Mouse (Mus musculus) liver, embryonic 14.5 days (tissue): Measurements from ENCODE around the gene Cda. TPM values are rescaled to one million over a fixed set of nuclear protein-coding genes. Genes with fewer than 3 reads are reported as not detected.
A peak's percentile ranks its signal among the peaks of the same experiment; 100 is the strongest.

Experiments
- ATAC-seq: fragments of 200-750 bp; cut with Nextera tagmentation; 2 replicates; pipeline ENCODE4 v1.8.0; 2017; ENCODE audit warnings: moderate number of reproducible peaks, mild to moderate bottlenecking, moderate library complexity; ENCODE audit not compliant: insufficient read depth
- DNase-seq, 3 experiments: peaks; one replicate each; pipeline ENCODE4 v3.0.0-alpha.2; 2012 to 2013; ENCODE audit warnings: low read depth in 3 of 3, low spot score in 3 of 3
- H3K27ac ChIP-seq: fragments of 300-500 bp; sonication (generic); 2 replicates; pipeline ENCODE4 v1.5.1; 2014; ENCODE audit warnings: moderate library complexity, mild to moderate bottlenecking, control low read depth, inconsistent platforms
- H3K27me3 ChIP-seq: fragments of 300-500 bp; sonication (generic); 2 replicates; pipeline ENCODE4 v1.6.1; 2014; ENCODE audit warnings: mild to moderate bottlenecking, low read length, moderate library complexity; ENCODE audit not compliant: control insufficient read depth, insufficient read depth
- H3K36me3 ChIP-seq: fragments of 300-500 bp; sonication (generic); replicated peaks from 2 replicates; pipeline ENCODE4 v1.6.1; 2014; ENCODE audit warnings: low read depth; ENCODE audit not compliant: control insufficient read depth, insufficient read depth
- H3K4me1 ChIP-seq, 2 experiments: fragments of 200-500 bp in 1 of 2; fragments of 300-500 bp in 1 of 2; sonication (generic) in 1 of 2; replicated peaks; 2 replicates each; pipeline ENCODE4 v1.6.1; 2012 to 2014; ENCODE audit warnings: antibody characterized with exemption in 1 of 2, inconsistent platforms in 1 of 2, low read length in 1 of 2; ENCODE audit not compliant: control insufficient read depth in 2 of 2, insufficient read depth in 2 of 2
- H3K4me2 ChIP-seq: fragments of 300-500 bp; sonication (generic); 2 replicates; pipeline ENCODE4 v1.6.1; 2014; ENCODE audit warnings: low read depth, mild to moderate bottlenecking, control low read depth, moderate library complexity
- H3K4me3 ChIP-seq, 2 experiments: fragments of 200-500 bp in 1 of 2; fragments of 300-500 bp in 1 of 2; sonication (generic) in 1 of 2; 2 replicates each; pipeline ENCODE4 v1.5.1; 2012 to 2014; ENCODE audit warnings: low read depth in 2 of 2, low read length in 2 of 2, mild to moderate bottlenecking in 2 of 2, control low read depth in 1 of 2, inconsistent platforms in 1 of 2, moderate library complexity in 1 of 2; ENCODE audit not compliant: insufficient read depth in 1 of 2
- H3K9ac ChIP-seq: fragments of 300-500 bp; sonication (generic); replicated peaks from 2 replicates; pipeline ENCODE4 v1.6.1; 2014; ENCODE audit warnings: mild to moderate bottlenecking, control low read depth, moderate library complexity
- H3K9me3 ChIP-seq: fragments of 300-500 bp; sonication (generic); 2 replicates; pipeline ENCODE4 v1.6.1; 2016; ENCODE audit warnings: low read length, mixed read lengths; ENCODE audit not compliant: control insufficient read depth
- CTCF ChIP-seq: IDR thresholded peaks from 2 replicates; pipeline ENCODE4 v1.5.1; 2016; ENCODE audit warnings: antibody characterized with exemption, low read depth, control low read depth
- EP300 ChIP-seq: IDR thresholded peaks from 2 replicates; pipeline ENCODE4 v1.6.1; 2016; ENCODE audit warnings: antibody characterized with exemption, low read depth
- WGBS: fragments of 180-500 bp; shearing (Covaris S2); extraction: QIAGEN DNeasy Blood & Tissue Kit; methylation state at CpG from one replicate; pipeline ENCODE4 v1.1.7; 2014; ENCODE audit not compliant: insufficient replicate concordance; 5-methylcytosine and 5-hydroxymethylcytosine counted together
- polyA plus RNA-seq, 2 experiments: library from polyadenylated mRNA; depleted of rRNA in 1 of 2; stranded (reverse) in 1 of 2; unstranded in 1 of 2; fragments of >200 nt; fragmentation: Nextera tagmentation in 1 of 2; extraction: Ambion mirVana in 1 of 2; gene quantifications; 2 replicates each; pipeline versions ENCODE4 v1.2.1 to v1.2.3; 2012 to 2014

Gene Cda
- polyA plus RNA-seq, 2 experiments: 2.6 to 3.7 TPM

- Histone ChIP-seq H3K9me3 (no peaks in the 10 kb centered on the region), H3K36me3 (no peaks in the 10 kb centered on the region), H3K27me3 (no peaks in the 10 kb centered on the region), H3K9ac (no peak overlapping the region), H3K4me3 (no peak overlapping the region), H3K4me1 (peaks cover 9 to 12% of the 10 kb centered on the region in 2 experiments), H3K4me2 (no peak overlapping the region), H3K27ac (no peak overlapping the region)
- DNase-seq: no peak
- ATAC-seq: no peak
- TF ChIP-seq EP300 (no peak), CTCF (no peak)
- 66% methylated on average over 4 of the region's 4 CpGs for WGBS
These were observed 44.0 kb downstream of the Cda start for GRCm38 (mm10) chr4:138323753-138324152.

GRCm38 (mm10) chr4:138322692-138323091 lies 45.1 kb downstream of the Cda start:
- Histone ChIP-seq H3K4me3 (no peak overlapping the region), H3K36me3 (no peaks in the 10 kb centered on the region), H3K4me1 (peaks cover 9% of the 10 kb centered on the region in 2 experiments), H3K9me3 (no peaks in the 10 kb centered on the region), H3K9ac (no peak overlapping the region), H3K27me3 (no peaks in the 10 kb centered on the region), H3K27ac (no peak overlapping the region), H3K4me2 (no peak overlapping the region)
- DNase-seq (no peak), ATAC-seq (no peak)
- TF ChIP-seq CTCF: no peak
- no peak for TF ChIP-seq EP300
- 67% methylated on average over 4 of the region's 4 CpGs for WGBS

GRCm38 (mm10) chr4:138321488-138321887 lies 46.3 kb downstream of the Cda start:
- H3K4me1 ChIP-seq: peaks cover 6 to 8% of the 10 kb centered on the region in 2 experiments
- no peak overlapping the region for H3K27ac ChIP-seq
- DNase-seq: no peak
- WGBS: 64% methylated on average over 7 of the region's 7 CpGs
- H3K9ac ChIP-seq: no peak overlapping the region
- no peak for TF ChIP-seq EP300
- TF ChIP-seq CTCF: no peak
- H3K27me3 ChIP-seq: no peaks in the 10 kb centered on the region
- no peak overlapping the region for H3K4me3 ChIP-seq
- H3K9me3 ChIP-seq: no peaks in the 10 kb centered on the region
- ATAC-seq: no peak
- H3K4me2 ChIP-seq: no peak overlapping the region
- H3K36me3 ChIP-seq: no peaks in the 10 kb centered on the region

GRCm38 (mm10) chr4:138320711-138321110 lies 47.1 kb downstream of the Cda start:
- Histone ChIP-seq H3K4me2 (no peak overlapping the region), H3K4me3 (no peak overlapping the region), H3K9me3 (no peaks in the 10 kb centered on the region), H3K36me3 (no peaks in the 10 kb centered on the region), H3K27me3 (no peaks in the 10 kb centered on the region), H3K4me1 (peaks cover 5% of the 10 kb centered on the region in 2 experiments; a peak in 2 of 4 replicates), H3K27ac (no peak overlapping the region), H3K9ac (no peak overlapping the region)
- TF ChIP-seq CTCF (no peak), EP300 (no peak)
- no peak for DNase-seq
- 62% methylated on average over 11 of the region's 11 CpGs for WGBS
- ATAC-seq: no peak

- DNase-seq: peak; percentile 54 to 62 (median 59)
- H3K27me3 ChIP-seq: no peaks in the 10 kb centered on the region
- H3K36me3 ChIP-seq: no peaks in the 10 kb centered on the region
- no peaks in the 10 kb centered on the region for H3K4me1 ChIP-seq
- no peak overlapping the region for H3K27ac ChIP-seq
- H3K4me3 ChIP-seq: no peak overlapping the region
- ATAC-seq: peak; percentile 34; the same call in 1 of the 2 replicates
- H3K4me2 ChIP-seq: no peak overlapping the region
- H3K9me3 ChIP-seq: no peaks in the 10 kb centered on the region
- WGBS: 28% methylated on average over 10 of the region's 10 CpGs
- TF ChIP-seq CTCF (peak; percentile 100), EP300 (no peak)
- no peak overlapping the region for H3K9ac ChIP-seq
These were observed 48.3 kb downstream of the Cda start for GRCm38 (mm10) chr4:138319508-138319907.
